Mouse (Mus musculus) kidney, postnatal 25 days (tissue): ENCODE measurements around the gene Lyg1.
A peak's percentile ranks its signal among the peaks of the same experiment; 100 is the strongest.

ENCODE experiments used
- DNase-seq, 2 experiments: peaks; one replicate each; pipeline ENCODE4 v3.0.0; 2021; ENCODE audit warnings: mixed read lengths in 2 of 2

Lyg1 gene

DNA sequence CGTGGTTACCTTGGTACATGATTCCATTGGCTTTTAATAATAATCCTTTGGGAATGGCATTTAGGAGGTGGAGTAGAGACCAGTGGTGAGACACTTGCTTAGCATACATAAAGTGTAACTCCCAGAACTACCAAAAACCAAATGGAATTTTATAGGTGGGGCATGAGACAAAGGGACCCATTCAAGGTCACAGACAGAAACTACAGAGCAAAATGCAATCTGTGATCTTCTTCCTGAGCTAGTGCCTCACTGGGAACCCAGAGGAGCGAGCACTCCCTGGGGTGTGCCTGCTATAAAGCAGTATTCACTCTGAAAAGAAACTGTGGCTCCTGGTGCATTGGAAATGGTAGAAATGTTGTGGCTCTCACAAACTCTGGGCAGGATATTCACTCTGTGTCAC is 8.7 kb downstream of the Lyg1 start:
- no peak for DNase-seq

DNA sequence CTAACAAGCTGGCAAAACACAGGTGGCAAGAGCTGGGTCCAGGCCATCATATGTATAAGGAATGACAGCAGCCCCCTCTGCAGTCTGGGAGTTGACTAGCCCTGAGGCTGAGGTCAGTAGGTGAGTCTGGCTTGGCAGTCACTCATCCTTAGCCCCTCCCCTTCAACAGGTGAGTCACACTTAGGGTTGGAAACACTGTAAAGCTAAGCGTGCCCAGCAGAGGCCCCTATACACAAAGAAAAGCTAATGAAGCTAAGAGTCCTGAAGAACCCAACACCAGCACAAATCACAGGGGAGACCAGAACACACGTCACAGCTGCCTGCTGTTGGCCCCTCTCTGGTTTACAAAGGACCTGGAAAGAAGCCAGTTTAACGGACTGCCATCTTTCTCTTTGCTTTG is 25.8 kb downstream of the Lyg1 start:
- peak in 1 of 2 experiments; percentile 11 for DNase-seq

DNA sequence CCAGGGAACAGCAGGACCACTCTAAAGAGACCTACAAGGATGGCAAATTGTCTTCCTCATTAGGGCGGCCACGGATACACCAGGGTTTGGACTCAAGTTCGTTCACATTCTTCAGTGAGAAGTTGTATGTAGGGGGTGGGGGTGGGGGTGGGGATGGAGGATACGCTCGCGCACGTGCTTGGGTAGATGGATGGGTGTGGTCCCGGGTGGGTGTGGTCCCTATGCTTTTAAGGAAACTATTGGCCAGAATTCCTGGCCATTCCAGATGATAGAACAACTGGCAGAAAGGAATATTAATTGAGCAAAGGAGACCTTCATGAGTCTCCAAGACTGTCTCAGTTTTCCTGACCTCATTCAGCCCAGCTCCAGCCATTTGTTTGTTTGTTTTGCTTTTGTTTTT is 31.6 kb downstream of the Lyg1 start:
- DNase-seq, result no peak

DNA sequence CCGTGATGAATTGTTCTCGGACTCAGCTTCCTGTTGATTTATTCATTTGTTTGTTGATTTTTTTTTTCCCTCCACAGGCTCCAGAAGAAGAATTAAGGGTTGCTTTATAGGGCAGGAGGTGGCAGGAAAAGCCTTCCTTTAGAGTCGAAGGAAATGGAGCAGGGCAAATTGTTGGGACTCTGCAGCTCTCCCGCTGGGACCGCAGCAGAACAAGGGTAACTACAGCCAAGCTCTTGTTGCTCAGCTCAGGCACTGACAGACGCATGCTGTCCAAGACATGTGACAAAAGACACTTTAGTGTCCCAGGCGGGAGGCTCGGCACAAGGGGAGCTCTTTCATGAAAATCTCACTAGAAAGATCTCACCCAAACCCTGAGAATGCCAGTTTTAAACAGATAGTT is 35.0 kb downstream of the Lyg1 start:
- DNase-seq, result no peak

DNA sequence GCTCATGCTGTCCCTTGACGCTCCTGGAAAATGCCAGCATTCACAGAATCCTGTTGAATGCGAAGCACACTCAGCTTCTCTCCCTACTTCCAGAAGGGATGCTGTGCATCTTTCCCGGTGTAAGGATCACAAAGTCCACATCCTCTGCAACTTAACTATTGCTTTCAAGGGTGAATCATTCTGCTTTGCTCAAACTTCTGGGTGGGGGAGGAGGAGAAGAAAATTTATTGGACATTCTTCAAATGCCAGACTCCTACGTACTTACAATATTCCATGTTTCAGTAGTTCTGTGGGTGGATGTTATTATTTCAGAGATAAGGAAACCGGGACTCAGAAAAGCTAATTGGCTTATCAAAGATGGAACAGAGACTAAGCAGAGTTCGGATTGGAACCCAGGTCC is 39.5 kb downstream of the Lyg1 start:
- DNase-seq, result no peak

DNA sequence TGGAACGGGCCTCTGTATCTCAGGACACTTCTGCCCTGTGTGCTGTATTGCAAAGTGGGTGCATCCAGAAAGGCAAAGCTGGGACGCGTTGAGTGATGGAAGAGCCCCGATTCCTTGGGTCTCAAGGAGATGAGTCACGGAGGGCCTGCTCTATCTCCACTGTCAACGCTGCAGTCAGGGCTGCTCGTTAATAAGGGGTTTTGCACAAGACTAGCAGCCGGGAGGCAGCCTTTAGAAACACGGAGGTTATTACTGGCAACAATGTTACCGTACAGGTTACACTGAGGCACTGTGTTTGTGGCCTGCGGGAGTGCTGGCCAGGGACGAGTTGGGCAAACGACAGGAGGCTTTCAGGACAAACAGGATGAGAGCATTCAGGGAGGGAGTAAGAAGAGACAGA is 39.9 kb downstream of the Lyg1 start:
- no peak for DNase-seq

DNA sequence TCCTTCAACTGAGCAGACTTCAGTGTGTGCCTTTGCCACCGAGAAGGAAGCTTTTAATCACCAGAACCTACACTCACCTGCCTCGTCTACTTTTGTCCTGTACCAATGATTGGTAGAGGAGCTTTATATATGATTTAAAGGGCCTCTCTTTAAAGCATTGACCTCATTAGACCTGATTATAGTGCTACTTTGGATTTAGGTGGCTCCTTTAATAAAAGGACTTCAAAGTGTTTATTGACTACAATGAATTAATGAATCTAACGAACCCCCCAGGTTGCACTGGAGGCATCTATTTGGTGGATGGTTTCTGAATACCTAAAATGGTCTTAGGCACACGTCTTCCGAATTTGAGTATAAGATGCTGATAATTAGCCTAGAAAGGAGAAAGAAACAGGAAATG is 41.2 kb downstream of the Lyg1 start, which contains the start of gene Lyg2:
Lyg2 (minus strand) TSS at position 101 of the 400 bp plus-strand sequence.
- DNase-seq, result no peak

DNA sequence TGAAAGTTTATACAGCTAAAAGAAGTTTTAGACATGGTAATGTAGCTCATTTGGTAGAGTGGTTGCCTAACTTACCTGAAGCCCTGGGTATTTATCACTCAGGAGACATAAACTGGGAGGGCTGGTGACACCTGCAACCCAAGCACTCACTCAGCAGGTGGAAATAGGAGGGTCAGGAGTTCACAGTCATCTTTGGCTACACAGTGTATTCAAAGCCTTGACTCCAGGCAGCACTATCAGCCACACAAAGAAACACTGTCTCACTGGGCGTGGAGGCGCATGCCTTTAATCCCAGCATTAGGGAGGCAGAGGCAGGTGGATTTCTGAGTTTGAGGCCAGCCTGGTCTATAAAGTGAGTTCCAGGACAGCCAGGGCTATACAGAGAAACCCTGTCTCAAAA is 44.8 kb downstream of the Lyg1 start:
- DNase-seq, result no peak

DNA sequence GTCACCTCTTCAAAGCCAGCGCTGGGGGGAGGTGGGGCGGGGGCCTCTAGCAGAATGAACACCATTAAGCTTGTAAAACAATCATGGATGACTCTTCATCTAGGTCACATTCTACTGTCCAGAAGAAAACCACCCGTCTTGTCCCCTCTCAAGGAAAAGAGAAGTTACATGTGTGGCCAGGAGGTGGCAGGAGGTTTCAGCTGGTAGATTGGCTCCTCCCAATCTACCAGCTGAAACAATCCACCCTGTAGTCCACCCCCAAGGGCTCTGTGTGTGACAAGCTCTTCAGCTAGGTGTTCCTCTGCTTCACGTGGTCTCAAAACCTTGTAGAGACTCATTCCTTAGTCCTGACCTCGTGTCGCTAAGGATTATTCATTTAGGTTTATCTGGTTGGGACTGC is 54.4 kb downstream of the Lyg1 start:
- peak in 1 of 2 experiments; percentile 27 for DNase-seq

DNA sequence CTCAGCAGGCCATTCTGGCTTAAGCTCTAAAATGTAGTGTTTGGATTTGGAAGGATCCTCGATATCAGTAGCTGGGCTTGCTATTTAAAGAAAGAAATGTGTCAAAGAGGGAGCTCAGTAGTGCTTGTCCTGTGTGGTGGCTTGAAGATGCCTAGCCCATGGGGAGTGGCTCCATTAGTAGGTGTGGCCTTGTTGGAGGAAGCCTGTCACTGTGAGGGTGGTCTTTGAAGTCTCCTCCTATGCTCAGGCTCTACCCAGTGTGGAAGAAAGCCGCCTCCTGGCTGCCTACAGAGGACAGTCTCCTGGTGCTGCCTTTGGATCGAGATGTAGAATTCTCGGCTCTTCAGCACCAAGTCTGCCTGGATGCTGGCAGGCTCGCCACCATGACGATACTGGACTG is 57.3 kb downstream of the Lyg1 start:
- no peak for DNase-seq

DNA sequence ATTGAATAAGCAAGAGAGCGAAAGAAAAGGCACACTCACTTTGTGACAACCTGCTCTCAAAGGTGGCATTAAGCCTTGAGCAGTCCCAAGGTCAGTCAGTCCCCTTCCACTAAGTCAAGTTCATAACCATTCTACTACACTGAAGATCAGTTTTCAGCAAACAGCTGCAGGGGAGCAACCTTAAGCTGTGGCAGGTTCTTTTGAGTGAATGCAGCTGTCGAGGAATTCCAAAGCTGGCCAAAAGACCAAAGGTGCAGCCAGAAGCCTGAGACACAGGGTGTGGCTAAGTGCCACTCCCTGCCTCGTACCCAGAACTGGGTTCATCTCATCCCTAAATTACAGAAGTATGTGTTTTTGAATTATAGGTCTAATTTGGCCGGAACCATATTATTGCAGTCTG is 57.7 kb downstream of the Lyg1 start:
- no peak for DNase-seq
